Mouse (Mus musculus) forebrain, postnatal 0 days (tissue): ENCODE results near the gene 4933428G20Rik. TPM values are rescaled to one million over a fixed set of nuclear protein-coding genes. Genes with fewer than 3 reads are reported as not detected.
A peak's percentile ranks its signal among the peaks of the same experiment; 100 is the strongest.

Experiments used
- ATAC-seq: fragments of 200-750 bp; cut with Nextera tagmentation; 2 replicates; pipeline ENCODE4 v1.8.0; 2017; ENCODE audit warnings: mild to moderate bottlenecking, moderate library complexity
- DNase-seq: peaks from one replicate; pipeline ENCODE4 v3.0.0-alpha.2; 2015
- H3K27ac ChIP-seq: fragments of 300-500 bp; sonication (generic); 2 replicates; pipeline ENCODE4 v1.5.1; 2014; ENCODE audit warnings: low read depth, mild to moderate bottlenecking, antibody characterized with exemption, low read length, moderate library complexity, mixed read lengths
- H3K27me3 ChIP-seq: fragments of 300-500 bp; sonication (generic); 2 replicates; pipeline ENCODE4 v1.6.1; 2014; ENCODE audit warnings: mild to moderate bottlenecking, low read length, mixed read lengths; ENCODE audit not compliant: insufficient read depth
- H3K36me3 ChIP-seq: fragments of 300-500 bp; sonication (generic); 2 replicates; pipeline ENCODE4 v1.6.1; 2014; ENCODE audit warnings: mild to moderate bottlenecking, moderate library complexity; ENCODE audit not compliant: insufficient read depth
- H3K4me1 ChIP-seq: fragments of 300-500 bp; sonication (generic); 2 replicates; pipeline ENCODE4 v1.6.1; 2014; ENCODE audit warnings: antibody characterized with exemption; ENCODE audit not compliant: insufficient read depth
- H3K4me2 ChIP-seq: fragments of 300-500 bp; sonication (generic); 2 replicates; pipeline ENCODE4 v1.6.1; 2014; ENCODE audit warnings: low read depth, mild to moderate bottlenecking, moderate library complexity
- H3K4me3 ChIP-seq: fragments of 300-500 bp; sonication (generic); 2 replicates; pipeline ENCODE4 v1.5.1; 2014; ENCODE audit warnings: low read depth, low read length, mixed read lengths
- H3K9ac ChIP-seq: fragments of 300-500 bp; sonication (generic); 2 replicates; pipeline ENCODE4 v1.6.1; 2014; ENCODE audit warnings: mild to moderate bottlenecking
- H3K9me3 ChIP-seq: fragments of 300-500 bp; sonication (generic); 2 replicates; pipeline ENCODE4 v1.6.1; 2016; ENCODE audit warnings: low read length
- CTCF ChIP-seq: sonication (generic); IDR thresholded peaks from 2 replicates; pipeline ENCODE4 v1.5.1; 2016; ENCODE audit warnings: antibody characterized with exemption, control low read depth, low read depth
- WGBS: fragments of 180-500 bp; shearing (Covaris S2); extraction: QIAGEN DNeasy Blood & Tissue Kit; methylation state at CpG from one replicate; pipeline ENCODE4 v1.1.7; 2014; 5-methylcytosine and 5-hydroxymethylcytosine counted together
- polyA plus RNA-seq: library from polyadenylated mRNA; unstranded; fragments of >200 nt; fragmentation: Nextera tagmentation; extraction: Ambion mirVana; gene quantifications from 2 replicates; pipeline ENCODE4 v1.2.1, GENCODE M21; 2015
- total RNA-seq: library from RNA; depleted of rRNA; stranded (reverse); fragments of >200 nt; gene quantifications from 2 replicates; pipeline ENCODE4 v1.2.3, GENCODE M21; 2014

Gene 4933428G20Rik
- total and polyA plus RNA-seq, 2 experiments from 2014 or later, result 0.25 to 0.38 TPM

GRCm38 (mm10) chr11:97524306-97524705 lies 24.2 kb upstream of the 4933428G20Rik start:
- H3K4me2 ChIP-seq, result no peak overlapping the region
- DNase-seq, result no peak
- peaks cover 83% of the 10 kb centered on the region for H3K36me3 ChIP-seq
- WGBS, result 62% methylated on average over 9 of the region's 9 CpGs
- no peaks in the 10 kb centered on the region for H3K27me3 ChIP-seq
- H3K4me1 ChIP-seq, result no peaks in the 10 kb centered on the region
- H3K9ac ChIP-seq, result no peak overlapping the region
- H3K9me3 ChIP-seq, result no peaks in the 10 kb centered on the region
- 0 out of 2 replicates have a peak overlapping the region, but pooled peaks have one; percentile 21 for H3K27ac ChIP-seq
- ATAC-seq, result no peak
- TF ChIP-seq CTCF, result no peak
- no peak overlapping the region for H3K4me3 ChIP-seq

- no peaks in the 10 kb centered on the region for H3K9me3 ChIP-seq
- no peaks in the 10 kb centered on the region for H3K4me1 ChIP-seq
- peaks cover 84% of the 10 kb centered on the region for H3K36me3 ChIP-seq
- no peaks in the 10 kb centered on the region for H3K27me3 ChIP-seq
- H3K4me3 ChIP-seq, result no peak overlapping the region
- peak; percentile 50 for ATAC-seq
- H3K4me2 ChIP-seq, result no peak overlapping the region
- DNase-seq, result no peak
- 0% methylated on average over 1 of the region's 1 CpGs for WGBS
- H3K9ac ChIP-seq, result no peak overlapping the region
- TF ChIP-seq CTCF, result no peak
- H3K27ac ChIP-seq, result 0 out of 2 replicates have a peak overlapping the region, but pooled peaks have one; percentile 21
Measured at GRCm38 (mm10) chr11:97523827-97524261, 23.7 kb upstream of the 4933428G20Rik start.

- peaks cover 84% of the 10 kb centered on the region for H3K36me3 ChIP-seq
- no peak for TF ChIP-seq CTCF
- no peak for DNase-seq
- H3K4me3 ChIP-seq, result no peak overlapping the region
- H3K9me3 ChIP-seq, result no peaks in the 10 kb centered on the region
- no peaks in the 10 kb centered on the region for H3K27me3 ChIP-seq
- H3K4me2 ChIP-seq, result no peak overlapping the region
- H3K27ac ChIP-seq, result no peak overlapping the region
- 92% methylated on average over 14 of the region's 14 CpGs for WGBS
- no peak for ATAC-seq
- no peaks in the 10 kb centered on the region for H3K4me1 ChIP-seq
- H3K9ac ChIP-seq, result no peak overlapping the region
Measured at GRCm38 (mm10) chr11:97523107-97523506, 23.0 kb upstream of the 4933428G20Rik start.

GRCm38 (mm10) chr11:97521741-97522474 lies 21.8 kb upstream of the 4933428G20Rik start:
- H3K36me3 ChIP-seq, result peaks cover 96% of the 10 kb centered on the region
- 85% methylated on average over 29 of the region's 29 CpGs for WGBS
- no peak overlapping the region for H3K27ac ChIP-seq
- no peaks in the 10 kb centered on the region for H3K4me1 ChIP-seq
- TF ChIP-seq CTCF, result no peak
- no peak overlapping the region for H3K4me3 ChIP-seq
- H3K9ac ChIP-seq, result no peak overlapping the region
- H3K4me2 ChIP-seq, result no peak overlapping the region
- H3K9me3 ChIP-seq, result no peaks in the 10 kb centered on the region
- no peaks in the 10 kb centered on the region for H3K27me3 ChIP-seq
- ATAC-seq (no peak), DNase-seq (no peak)

- H3K9ac ChIP-seq, result no peak overlapping the region
- WGBS, result 94% methylated on average over 7 of the region's 7 CpGs
- no peaks in the 10 kb centered on the region for H3K27me3 ChIP-seq
- no peak overlapping the region for H3K4me3 ChIP-seq
- no peak for DNase-seq
- no peak overlapping the region for H3K4me2 ChIP-seq
- TF ChIP-seq CTCF, result no peak
- no peak for ATAC-seq
- H3K9me3 ChIP-seq, result no peaks in the 10 kb centered on the region
- H3K4me1 ChIP-seq, result no peaks in the 10 kb centered on the region
- H3K27ac ChIP-seq, result no peak overlapping the region
- H3K36me3 ChIP-seq, result peaks cover 96% of the 10 kb centered on the region
Measured at GRCm38 (mm10) chr11:97520541-97520940, 20.4 kb upstream of the 4933428G20Rik start.

GRCm38 (mm10) chr11:97513066-97513465 lies 12.9 kb upstream of the 4933428G20Rik start:
- no peaks in the 10 kb centered on the region for H3K9me3 ChIP-seq
- no peak for TF ChIP-seq CTCF
- H3K9ac ChIP-seq, result no peak overlapping the region
- DNase-seq (no peak), ATAC-seq (no peak)
- 80% methylated on average over 3 of the region's 3 CpGs for WGBS
- H3K4me1 ChIP-seq, result no peaks in the 10 kb centered on the region
- H3K27ac ChIP-seq, result no peak overlapping the region
- H3K4me2 ChIP-seq, result no peak overlapping the region
- H3K27me3 ChIP-seq, result no peaks in the 10 kb centered on the region
- no peak overlapping the region for H3K4me3 ChIP-seq
- H3K36me3 ChIP-seq, result peaks cover 40% of the 10 kb centered on the region

- 28% methylated on average over 6 of the region's 6 CpGs for WGBS
- H3K4me2 ChIP-seq, result no peak overlapping the region
- no peak overlapping the region for H3K4me3 ChIP-seq
- H3K9ac ChIP-seq, result no peak overlapping the region
- TF ChIP-seq CTCF, result no peak
- H3K4me1 ChIP-seq, result no peaks in the 10 kb centered on the region
- peaks cover 34% of the 10 kb centered on the region for H3K36me3 ChIP-seq
- no peaks in the 10 kb centered on the region for H3K9me3 ChIP-seq
- H3K27ac ChIP-seq, result no peak overlapping the region
- no peak for ATAC-seq
- H3K27me3 ChIP-seq, result no peaks in the 10 kb centered on the region
- no peak for DNase-seq
Measured at GRCm38 (mm10) chr11:97512511-97512910, 12.4 kb upstream of the 4933428G20Rik start.
